Mouse (Mus musculus): ENCODE data around the gene Reep3. TPM values are rescaled to one million over a fixed set of nuclear protein-coding genes. Genes with fewer than 3 reads are reported as not detected.
A peak's percentile ranks its signal among the peaks of the same experiment; 100 is the strongest.

Reep3 gene
- polyA plus RNA-seq, 1 experiment from 2014 or later, result 24.6 TPM

- Histone ChIP-seq H3K4me1 (peaks cover 85% of the 10 kb centered on the region), H3K4me3 (no peak overlapping the region), H3K27me3 (replicated peaks; ENCODE audit: low read depth, poor library complexity, severe bottlenecking) (no peaks in the 10 kb centered on the region), H3K9me3 (no peaks in the 10 kb centered on the region), H3K36me3 (replicated peaks) (peaks cover 18% of the 10 kb centered on the region; the same call in 1 of the 2 replicates), H3K27ac (replicated peaks) (no peak overlapping the region)
- DNase-seq (ENCODE audit: low spot score), result no peak
- WGBS, result 55% methylated on average over 6 of the region's 6 CpGs
Measured at GRCm38 (mm10) chr10:67106400-67106799, 9.7 kb upstream of the Reep3 start.

GRCm38 (mm10) chr10:67105331-67106217 lies 8.8 kb upstream of the Reep3 start:
- Histone ChIP-seq H3K27ac (replicated peaks) (no peak overlapping the region), H3K36me3 (replicated peaks) (peaks cover 18% of the 10 kb centered on the region; the same call in 1 of the 2 replicates)
- 74% methylated on average over 19 of the region's 19 CpGs for WGBS

GRCm38 (mm10) chr10:67104543-67104942 lies 7.8 kb upstream of the Reep3 start:
- Histone ChIP-seq H3K9me3 (no peaks in the 10 kb centered on the region), H3K27ac (replicated peaks) (peak overlapping the region; percentile 49; the same call in 1 of the 2 replicates), H3K4me1 (peaks cover 83% of the 10 kb centered on the region), H3K27me3 (replicated peaks; ENCODE audit: low read depth, poor library complexity, severe bottlenecking) (no peaks in the 10 kb centered on the region), H3K36me3 (replicated peaks) (peaks cover 15% of the 10 kb centered on the region; the same call in 1 of the 2 replicates), H3K4me3 (0 out of 2 replicates have a peak overlapping the region, but pooled peaks have one; percentile 6)
- DNase-seq (ENCODE audit: low spot score), result peak; percentile 62
- WGBS, result 10% methylated on average over 9 of the region's 9 CpGs

More at GRCm38 (mm10) chr10:67105331-67106217, 8.8 kb upstream of the Reep3 start:
- Histone ChIP-seq H3K4me3 (no peak overlapping the region), H3K4me1 (peaks cover 80% of the 10 kb centered on the region), H3K9me3 (no peaks in the 10 kb centered on the region), H3K27me3 (replicated peaks; ENCODE audit: low read depth, poor library complexity, severe bottlenecking) (no peaks in the 10 kb centered on the region)
- no peak for DNase-seq (ENCODE audit: low spot score)

GRCm38 (mm10) chr10:67100831-67101251 lies 4.1 kb upstream of the Reep3 start:
- DNase-seq (ENCODE audit: low spot score), result no peak
- Histone ChIP-seq H3K27ac (replicated peaks) (no peak overlapping the region), H3K4me1 (peaks cover 76% of the 10 kb centered on the region), H3K36me3 (replicated peaks) (0 out of 2 replicates have a peak, but pooled peaks cover 4% of the 10 kb centered on the region), H3K9me3 (no peaks in the 10 kb centered on the region), H3K4me3 (no peak overlapping the region), H3K27me3 (replicated peaks; ENCODE audit: low read depth, poor library complexity, severe bottlenecking) (no peaks in the 10 kb centered on the region)
- 59% methylated on average over 9 of the region's 9 CpGs for WGBS

GRCm38 (mm10) chr10:67100011-67100661 lies 3.4 kb upstream of the Reep3 start:
- H3K27me3 ChIP-seq (replicated peaks; ENCODE audit: low read depth, poor library complexity, severe bottlenecking), result no peaks in the 10 kb centered on the region
- 52% methylated on average over 7 of the region's 7 CpGs for WGBS
- no peak overlapping the region for H3K27ac ChIP-seq (replicated peaks)
- H3K4me1 ChIP-seq, result peaks cover 74% of the 10 kb centered on the region
- 0 out of 2 replicates have a peak, but pooled peaks cover 4% of the 10 kb centered on the region for H3K36me3 ChIP-seq (replicated peaks)
- no peaks in the 10 kb centered on the region for H3K9me3 ChIP-seq
- no peak overlapping the region for H3K4me3 ChIP-seq
- DNase-seq (ENCODE audit: low spot score), result no peak

- no peak for DNase-seq (ENCODE audit: low spot score)
- Histone ChIP-seq H3K36me3 (replicated peaks) (0 out of 2 replicates have a peak, but pooled peaks cover 4% of the 10 kb centered on the region), H3K9me3 (no peaks in the 10 kb centered on the region), H3K27ac (replicated peaks) (no peak overlapping the region), H3K27me3 (replicated peaks; ENCODE audit: low read depth, poor library complexity, severe bottlenecking) (no peaks in the 10 kb centered on the region), H3K4me3 (peak overlapping the region; percentile 91), H3K4me1 (peaks cover 70% of the 10 kb centered on the region)
- 42% methylated on average over 13 of the region's 13 CpGs for WGBS
Measured at GRCm38 (mm10) chr10:67099183-67099929, 2.6 kb upstream of the Reep3 start.

- DNase-seq (ENCODE audit: low spot score), result peak; percentile 37
- Histone ChIP-seq H3K4me3 (peak overlapping the region; percentile 91), H3K27me3 (replicated peaks; ENCODE audit: low read depth, poor library complexity, severe bottlenecking) (no peaks in the 10 kb centered on the region), H3K36me3 (replicated peaks) (0 out of 2 replicates have a peak, but pooled peaks cover 4% of the 10 kb centered on the region), H3K27ac (replicated peaks) (0 out of 2 replicates have a peak overlapping the region, but pooled peaks have one; percentile 14), H3K4me1 (peaks cover 62% of the 10 kb centered on the region), H3K9me3 (no peaks in the 10 kb centered on the region)
- WGBS, result 14% methylated on average over 7 of the region's 7 CpGs
Measured at GRCm38 (mm10) chr10:67098408-67099050, 1.8 kb upstream of the Reep3 start.

- H3K4me3 ChIP-seq, result peak overlapping the region; percentile 91
- peaks cover 52% of the 10 kb centered on the region for H3K4me1 ChIP-seq
- peak overlapping the region; percentile 99 for H3K27ac ChIP-seq (replicated peaks)
- no peaks in the 10 kb centered on the region for H3K9me3 ChIP-seq
- under 1% methylated on average over 15 of the region's 15 CpGs for WGBS
- peak; percentile 42 for DNase-seq (ENCODE audit: low spot score)
- 0 out of 2 replicates have a peak, but pooled peaks cover 4% of the 10 kb centered on the region for H3K36me3 ChIP-seq (replicated peaks)
- H3K27me3 ChIP-seq (replicated peaks; ENCODE audit: low read depth, poor library complexity, severe bottlenecking), result no peaks in the 10 kb centered on the region
Measured at GRCm38 (mm10) chr10:67097437-67098150, 849 bp upstream of the Reep3 start.

GRCm38 (mm10) chr10:67095798-67096620 lies 736 bp downstream of the Reep3 start, which contains the start of gene Jmjd1c:
Gene Jmjd1c (plus strand): TSS chr10:67096125.
- Histone ChIP-seq H3K27ac (replicated peaks) (peak within 1 kb of the TSS; percentile 99), H3K36me3 (replicated peaks) (peaks cover 4% of the 10 kb centered on the region), H3K4me1 (peaks cover 46% of the 10 kb centered on the region), H3K4me3 (peak within 1 kb of the TSS; percentile 91), H3K27me3 (replicated peaks; ENCODE audit: low read depth, poor library complexity, severe bottlenecking) (no peaks in the 10 kb centered on the region), H3K9me3 (no peaks in the 10 kb centered on the region)
- peak; percentile 89 for DNase-seq (ENCODE audit: low spot score)
- WGBS, result under 1% methylated on average over 73 of the region's 73 CpGs

- peaks cover 36% of the 10 kb centered on the region for H3K4me1 ChIP-seq
- no peak overlapping the region for H3K4me3 ChIP-seq
- no peaks in the 10 kb centered on the region for H3K27me3 ChIP-seq (replicated peaks; ENCODE audit: low read depth, poor library complexity, severe bottlenecking)
- no peaks in the 10 kb centered on the region for H3K9me3 ChIP-seq
- H3K36me3 ChIP-seq (replicated peaks), result peaks cover 4% of the 10 kb centered on the region
- no peak for DNase-seq (ENCODE audit: low spot score)
- 86% methylated on average over 7 of the region's 7 CpGs for WGBS
- no peak overlapping the region for H3K27ac ChIP-seq (replicated peaks)
Measured at GRCm38 (mm10) chr10:67094922-67095321, 1.8 kb downstream of the Reep3 start.
